Mouse (Mus musculus): ENCODE results near the gene Pdxp.

DNA sequence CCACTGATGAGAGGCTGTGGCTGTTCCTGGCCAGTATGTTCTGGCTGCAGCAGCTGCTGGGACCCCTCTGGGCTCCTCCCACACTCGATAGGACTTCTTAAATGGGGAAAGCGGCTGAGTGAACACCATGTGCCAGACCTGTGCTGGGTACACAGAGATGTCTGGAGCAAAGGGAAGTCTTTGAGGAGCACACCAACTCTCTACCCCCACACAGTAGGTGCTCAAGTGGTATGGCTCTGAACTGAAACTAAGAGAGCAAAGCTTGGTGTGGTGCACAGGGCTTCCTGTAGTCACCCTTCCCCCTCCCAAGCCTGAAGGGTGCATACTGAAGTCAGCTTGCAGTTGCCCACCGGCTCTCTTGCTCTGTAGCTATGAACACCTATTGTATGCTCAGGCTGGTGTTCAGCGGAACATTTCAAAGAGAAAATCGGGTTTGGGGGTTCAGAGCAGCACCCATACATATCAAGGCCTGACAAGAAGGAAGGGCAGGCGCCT is 15.2 kb upstream of the Pdxp start:
- no peak for TF ChIP-seq CTCF (IDR thresholded peaks at IDR 0.05; ENCODE audit: control insufficient read depth, insufficient read depth, insufficient read length)
- no peak for TF ChIP-seq MYOG (IDR thresholded peaks at IDR 0.05; ENCODE audit: control insufficient read depth, extremely low read depth, insufficient read length)
- no peak for TF ChIP-seq CEBPB (IDR thresholded peaks at IDR 0.05; ENCODE audit: low read depth)
- no peak for TF ChIP-seq MAX (IDR thresholded peaks at IDR 0.05)
